Mouse (Mus musculus): ENCODE results near the gene Aven.
A peak's percentile ranks its signal among the peaks of the same experiment; 100 is the strongest.
"Not testable (repeated sequence)": the region's sequence is repeated elsewhere in the genome, so short reads cannot be mapped to it uniquely, and the experiment has no call there.

The Aven gene

GRCm38 (mm10) chr2:112492856-112493538, at the start of gene Aven:
Gene Aven (plus strand): TSS chr2:112492964.
- DNase-seq (ENCODE audit: low spot score in 2 of 2), result peak; percentile 77 to 83

GRCm38 (mm10) chr2:112443491-112443890, 49.3 kb upstream of the Aven start:
- no peak for DNase-seq (ENCODE audit: low spot score in 2 of 2)

DNA sequence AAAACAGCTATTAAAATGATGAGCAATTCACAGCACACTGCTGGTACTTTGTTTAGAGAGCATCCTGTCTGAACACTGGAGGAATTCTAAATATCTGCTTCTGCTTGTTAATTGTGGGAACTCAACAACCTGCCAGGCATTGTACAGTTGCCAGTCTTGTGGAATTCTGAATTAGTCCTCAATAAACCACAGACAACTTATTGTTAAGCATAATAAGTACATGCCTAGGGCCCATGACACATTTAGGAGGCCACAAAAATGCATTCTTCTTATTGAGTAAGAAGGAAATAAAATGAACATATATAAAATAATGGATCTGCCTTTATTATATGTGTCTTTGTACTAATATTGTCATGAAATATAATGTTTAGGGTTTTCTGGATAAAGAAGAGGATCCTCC, 47.3 kb upstream of the Aven start:
- no peak for DNase-seq (ENCODE audit: low spot score in 2 of 2)

GRCm38 (mm10) chr2:112448046-112448445, 44.7 kb upstream of the Aven start:
- DNase-seq (ENCODE audit: low spot score in 2 of 2), result not testable (repeated sequence)

DNA sequence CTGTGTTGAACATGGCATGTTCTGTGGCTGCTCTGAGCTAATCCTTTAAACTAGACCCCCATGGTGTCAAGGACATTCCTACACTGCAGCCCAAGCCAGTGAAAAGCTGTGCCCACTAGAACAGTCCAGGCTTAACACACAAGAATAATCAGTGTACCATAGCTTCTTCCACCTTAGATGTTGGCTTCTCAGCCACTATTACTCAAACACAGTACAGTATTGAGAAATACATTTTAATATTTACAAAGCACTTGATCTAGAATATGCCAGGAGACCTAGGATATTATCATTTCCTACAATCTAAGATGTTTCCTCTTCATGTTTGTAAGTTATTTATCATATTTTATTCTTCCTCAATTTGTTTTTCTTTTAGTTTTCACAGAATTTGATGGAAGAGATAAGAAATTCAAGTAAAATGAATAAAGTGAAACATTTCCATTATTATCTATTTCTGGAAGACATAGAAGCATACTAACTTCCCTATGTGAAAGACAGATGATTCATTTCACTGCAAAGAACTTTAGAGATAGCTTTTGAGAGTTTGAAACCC, 44.2 kb upstream of the Aven start:
- DNase-seq (ENCODE audit: low spot score in 2 of 2), result no peak

DNA sequence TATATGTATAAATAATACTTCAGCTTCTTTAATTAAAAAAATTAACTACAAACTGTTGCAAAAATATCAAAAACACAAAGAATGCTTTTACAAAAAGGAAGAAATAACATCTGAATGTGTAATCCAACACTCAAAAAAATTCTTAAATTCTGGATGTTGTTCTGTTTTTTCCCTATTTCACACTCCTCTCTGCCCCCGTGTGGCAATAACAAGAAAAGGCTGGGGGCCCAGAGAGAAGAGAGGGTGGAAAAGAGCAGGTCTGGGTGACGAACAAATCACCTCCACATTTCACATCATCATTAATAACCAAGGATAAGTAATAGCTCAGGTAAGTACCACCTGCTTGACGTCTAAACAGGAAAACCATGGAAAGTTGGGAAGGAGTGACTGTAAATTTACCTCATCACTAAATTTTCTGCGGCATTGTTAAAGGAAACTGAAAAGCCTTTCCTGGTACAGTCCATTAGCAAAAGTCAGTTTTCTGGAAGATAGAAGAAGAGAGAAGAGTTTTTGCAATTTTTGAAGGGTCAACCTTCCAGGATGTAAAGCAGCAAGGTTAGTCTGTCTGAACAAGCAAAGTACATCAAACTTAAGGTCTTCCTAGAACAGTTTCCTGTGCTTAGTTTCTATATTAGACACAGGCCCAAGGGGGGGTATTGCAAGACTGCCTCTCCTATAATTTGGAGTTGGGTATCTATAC, 43.0 kb upstream of the Aven start:
- no peak for DNase-seq (ENCODE audit: low spot score in 2 of 2)

- not testable (repeated sequence) for DNase-seq (ENCODE audit: low spot score in 2 of 2)
Observed at GRCm38 (mm10) chr2:112452513-112452912, 40.3 kb upstream of the Aven start.

GRCm38 (mm10) chr2:112454125-112454861, 38.5 kb upstream of the Aven start:
- no peak for DNase-seq (ENCODE audit: low spot score in 2 of 2)

- peak; percentile 96 to 98 for DNase-seq (ENCODE audit: low spot score in 2 of 2)
Observed at GRCm38 (mm10) chr2:112454862-112455564, 37.8 kb upstream of the Aven start, which contains the start of gene Emc7. Gene Emc7 (plus strand): TSS chr2:112454997.

- DNase-seq (ENCODE audit: low spot score in 2 of 2), result no peak
Observed at GRCm38 (mm10) chr2:112460557-112460956, 32.2 kb upstream of the Aven start.

- no peak for DNase-seq (ENCODE audit: low spot score in 2 of 2)
Observed at GRCm38 (mm10) chr2:112469542-112469941, 23.2 kb upstream of the Aven start.

DNA sequence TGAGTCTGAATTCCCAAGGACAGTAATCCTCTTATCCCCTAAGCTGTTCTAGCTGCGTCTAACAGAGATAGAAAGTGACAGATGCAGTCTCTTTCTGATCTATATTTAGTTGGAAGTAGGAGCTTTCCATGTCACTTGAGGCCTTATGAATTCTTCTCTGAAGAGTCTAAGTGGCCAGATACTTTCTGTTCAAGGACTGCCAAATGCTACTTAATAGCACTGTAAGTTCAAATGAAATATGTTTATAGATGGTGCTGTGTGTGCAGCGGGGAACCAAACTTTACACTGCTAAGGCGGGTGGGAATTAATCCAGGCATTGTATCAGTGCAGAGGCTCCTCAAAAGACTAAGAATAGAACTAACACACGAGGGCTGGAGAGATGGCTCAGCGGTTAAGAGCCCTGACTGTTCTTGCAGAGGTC, 21.8 kb upstream of the Aven start:
- no peak for DNase-seq (ENCODE audit: low spot score in 2 of 2)

DNA sequence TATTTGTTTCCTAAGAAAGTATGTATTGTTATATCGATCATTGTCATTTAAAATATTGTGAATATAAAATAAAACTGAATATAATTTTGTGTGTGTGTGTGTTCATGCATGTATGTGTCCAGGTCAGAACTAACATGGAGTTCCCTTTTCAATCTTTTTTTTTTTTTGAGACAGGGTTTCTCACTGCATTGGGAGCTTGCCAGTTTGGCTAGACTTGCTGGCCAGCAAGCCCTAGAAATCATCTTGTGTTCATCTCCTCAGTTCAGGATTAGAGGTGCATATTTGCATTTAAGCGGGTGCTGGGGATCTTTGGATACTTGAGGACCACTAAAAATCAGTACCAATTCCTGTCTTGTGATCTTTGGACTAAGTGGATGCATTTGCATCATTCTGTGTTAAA, 20.7 kb upstream of the Aven start:
- no peak for DNase-seq (ENCODE audit: low spot score in 2 of 2)

DNA sequence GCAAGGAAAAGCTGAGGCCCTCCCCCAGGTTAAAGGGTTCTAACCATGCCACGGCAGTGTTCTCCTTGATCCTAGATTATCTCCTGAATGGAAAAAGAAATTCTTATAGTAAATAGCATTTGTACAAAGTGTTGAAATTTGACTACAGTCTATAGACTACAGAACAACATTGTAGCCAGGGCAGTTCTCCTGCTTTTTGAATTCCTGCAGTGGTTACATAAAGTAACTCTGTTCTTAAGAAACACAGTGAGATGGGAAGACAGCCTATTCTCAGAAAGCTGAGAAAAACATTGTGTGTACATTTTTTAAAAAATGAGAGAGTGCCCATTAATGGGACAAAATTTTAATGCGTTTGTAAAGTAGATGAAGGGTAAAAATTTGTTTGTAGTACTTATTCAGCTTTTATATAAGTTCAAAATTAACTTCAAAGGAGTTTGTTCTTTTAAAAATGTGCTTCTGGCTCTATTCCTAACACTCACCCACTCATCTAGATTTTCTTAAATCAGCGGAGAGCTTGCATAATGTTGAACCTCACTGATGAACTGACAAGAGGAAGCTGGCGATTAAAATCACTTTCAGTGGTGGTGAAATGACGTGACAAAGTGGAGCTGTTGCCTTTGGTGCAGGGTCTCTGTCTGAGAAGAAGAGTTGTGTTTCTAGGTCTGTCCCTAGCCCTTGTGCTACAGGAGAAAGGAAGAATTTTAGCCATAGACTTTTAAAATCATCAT, 17.6 kb upstream of the Aven start:
- no peak for DNase-seq (ENCODE audit: low spot score in 2 of 2)

GRCm38 (mm10) chr2:112476554-112476953, 16.2 kb upstream of the Aven start:
- DNase-seq (ENCODE audit: low spot score in 2 of 2), result no peak

- no peak for DNase-seq (ENCODE audit: low spot score in 2 of 2)
Observed at GRCm38 (mm10) chr2:112480669-112481068, 12.1 kb upstream of the Aven start, which contains the start of gene Chrm5. Gene Chrm5 (minus strand): TSS chr2:112480769.

DNA sequence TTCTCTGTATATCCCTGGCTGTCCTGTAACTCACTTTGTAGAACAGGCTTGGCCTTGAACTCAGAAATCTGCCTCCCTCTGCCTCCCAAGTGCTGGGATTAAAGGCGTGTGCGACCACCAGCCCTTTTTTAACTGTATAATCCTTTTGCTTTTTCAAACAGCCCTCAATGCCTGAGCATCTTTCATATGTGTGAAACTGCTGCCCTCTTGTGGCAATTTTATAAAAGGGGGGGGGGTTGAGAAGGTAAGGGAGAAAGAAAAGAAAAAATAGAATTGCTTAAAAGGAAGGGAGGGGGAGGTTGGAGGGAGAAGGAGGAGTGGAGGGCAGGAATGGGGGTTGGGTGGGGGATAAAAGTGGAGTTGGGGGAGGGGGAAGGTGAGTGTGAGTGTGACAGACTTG, 11.2 kb upstream of the Aven start:
- DNase-seq (ENCODE audit: low spot score in 2 of 2), result no peak

DNA sequence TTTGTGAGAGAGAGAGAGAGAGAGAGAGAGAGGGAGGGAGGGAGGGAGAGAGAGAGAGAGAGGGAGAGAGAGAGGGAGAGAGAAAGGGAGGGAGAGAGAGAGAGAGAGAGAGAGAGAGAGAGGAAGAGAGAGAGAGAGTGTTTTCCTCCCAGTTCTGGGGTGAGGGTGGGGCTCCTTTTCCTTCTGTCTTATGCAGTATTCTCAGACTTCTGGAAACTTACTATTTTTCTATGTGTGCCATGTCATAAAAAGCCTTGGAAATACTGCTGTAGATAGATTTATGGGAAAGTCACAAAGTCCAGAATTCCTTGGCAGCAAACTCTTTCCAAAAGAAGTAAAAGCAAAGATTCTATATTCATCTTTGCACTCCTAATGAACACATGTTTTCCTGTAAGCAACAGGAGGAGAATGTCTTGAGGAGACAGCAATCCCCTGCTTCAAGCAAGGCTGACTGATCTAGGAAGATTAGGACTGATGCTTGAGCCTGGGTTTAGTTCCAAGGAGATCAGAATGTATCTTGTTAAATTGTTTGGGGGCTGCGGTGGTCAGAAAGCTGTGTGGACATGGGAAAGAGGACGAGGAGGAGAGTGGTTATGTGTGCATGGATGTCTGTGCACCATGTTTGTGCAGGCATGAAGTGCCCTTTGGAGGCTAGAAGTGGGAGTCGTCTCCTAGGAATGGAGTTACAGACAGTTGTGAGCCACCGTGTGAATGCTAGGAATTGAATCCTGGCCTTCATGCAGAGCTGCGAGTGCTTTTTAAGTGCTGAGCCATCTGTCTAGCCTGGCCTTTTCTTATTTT, 10.0 kb upstream of the Aven start:
- no peak for DNase-seq (ENCODE audit: low spot score in 2 of 2)

DNA sequence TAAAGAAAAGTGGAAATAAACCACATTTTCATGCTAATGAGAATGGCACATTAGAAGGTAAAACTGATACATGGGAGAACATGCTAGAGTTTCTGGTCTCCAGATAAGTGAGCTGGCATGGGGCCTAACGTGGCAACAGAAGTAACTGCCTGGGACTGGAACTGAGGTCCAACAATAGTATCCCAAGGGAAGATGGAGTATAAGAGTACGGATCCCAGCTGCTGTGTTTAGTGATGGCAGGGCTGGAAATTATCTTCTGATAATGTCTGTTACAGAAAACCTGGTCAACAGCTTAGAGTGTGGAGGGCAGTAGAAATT, 9.5 kb upstream of the Aven start:
- no peak for DNase-seq (ENCODE audit: low spot score in 2 of 2)

GRCm38 (mm10) chr2:112484886-112485285, 7.9 kb upstream of the Aven start:
- DNase-seq (ENCODE audit: low spot score in 2 of 2), result no peak

All from urinary bladder, adult 18-20 months (tissue).